Mouse (Mus musculus) kidney, adult 8-10 months (tissue): Measurements from ENCODE around the gene Tshz2.

ENCODE experiments used
- DNase-seq, 2 experiments: peaks; one replicate each; pipeline ENCODE4 v3.0.0; 2022

The Tshz2 gene

DNA sequence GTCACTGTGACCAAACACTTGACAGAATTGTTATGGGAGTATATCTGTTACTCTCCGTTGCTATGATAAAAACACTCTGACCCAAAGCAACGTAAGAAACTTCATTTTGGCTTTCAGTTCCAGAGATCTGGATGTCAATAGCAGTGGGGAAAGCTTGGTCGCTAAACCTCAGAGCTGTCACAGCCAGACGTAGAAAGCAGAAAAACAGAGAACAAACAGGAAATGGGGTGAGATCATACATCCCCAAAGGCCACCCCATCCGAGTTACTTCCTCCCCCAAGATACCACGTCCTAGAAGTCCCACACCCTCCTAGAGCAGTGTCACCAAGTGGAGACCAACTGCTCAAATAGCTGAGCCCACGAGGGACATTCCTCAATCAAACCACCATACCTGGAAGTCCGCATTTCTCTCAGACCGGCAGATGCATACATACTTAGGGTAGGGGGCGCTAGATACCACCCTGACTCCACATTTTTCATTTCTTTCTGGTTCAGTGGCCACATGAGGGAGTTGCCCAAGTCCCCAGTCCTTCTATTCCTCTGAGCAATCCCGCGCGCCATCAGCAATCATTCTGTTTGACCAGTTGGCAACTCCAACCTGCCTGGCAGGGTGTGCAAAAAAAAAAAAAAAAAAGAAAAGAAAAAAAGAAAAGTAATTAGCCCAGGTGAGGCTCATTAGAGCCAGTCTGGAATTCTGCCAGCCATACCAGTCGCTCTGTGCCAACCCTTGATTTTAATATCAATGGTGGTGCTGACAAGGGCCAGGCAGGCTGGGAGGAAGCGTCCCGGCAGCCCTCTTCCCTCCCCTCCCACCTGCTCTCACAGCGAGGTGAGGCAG is 326.1 kb downstream of the Tshz2 start:
- no peak for DNase-seq

DNA sequence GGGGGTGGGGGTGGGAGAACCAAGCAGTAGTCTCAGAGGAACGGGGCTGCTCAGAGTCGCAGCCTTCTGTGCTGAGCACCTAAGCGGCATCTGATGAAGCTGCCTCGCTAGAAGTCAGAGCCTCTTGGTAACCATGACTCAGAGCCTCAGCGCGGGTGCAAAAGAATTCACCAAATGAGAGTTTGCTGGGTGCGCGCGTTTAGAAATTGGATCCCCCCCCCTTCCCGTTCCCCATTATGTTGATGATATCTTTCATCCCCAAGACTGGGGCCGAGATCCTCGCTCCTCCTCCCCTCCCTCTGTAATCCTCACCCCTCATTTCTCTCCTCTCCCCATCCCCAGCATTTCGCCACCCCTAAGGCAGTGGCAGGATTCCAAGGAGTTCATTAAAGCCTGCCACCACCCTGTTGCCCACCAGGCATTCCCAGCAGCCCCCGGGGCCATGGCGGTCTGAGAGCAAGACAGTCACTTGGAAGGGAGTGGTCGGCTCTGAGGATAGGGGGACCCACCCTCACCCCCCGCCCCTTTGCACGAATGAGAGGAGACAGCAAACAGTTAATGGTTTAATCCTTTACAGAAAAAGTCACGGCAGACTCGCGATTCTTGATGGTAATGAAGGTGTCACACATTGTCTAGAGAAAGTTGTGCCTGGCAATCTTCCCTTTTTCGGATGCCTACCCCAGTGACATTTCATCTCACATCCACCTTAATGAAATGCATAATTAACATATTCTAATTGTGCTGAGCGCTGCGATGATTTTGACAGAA is 328.8 kb downstream of the Tshz2 start:
- DNase-seq: no peak

DNA sequence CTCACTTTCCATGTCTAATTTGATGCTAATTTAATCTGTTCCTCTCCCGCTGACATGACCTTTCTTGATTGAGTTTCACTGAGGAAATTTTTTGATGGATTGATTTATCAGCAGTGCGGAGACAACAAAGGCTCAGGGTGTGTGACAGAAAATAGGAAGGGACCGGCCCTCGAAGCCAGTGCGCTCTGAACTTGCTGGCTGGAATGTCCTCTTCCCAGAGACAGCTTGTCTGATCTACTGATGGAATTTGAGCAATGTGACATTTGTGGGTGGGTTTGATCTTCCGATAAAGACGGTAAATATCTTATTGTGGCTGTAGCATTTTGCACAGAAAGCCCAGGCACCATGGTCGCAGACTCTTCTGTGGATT is 329.4 kb downstream of the Tshz2 start:
- DNase-seq: no peak

DNA sequence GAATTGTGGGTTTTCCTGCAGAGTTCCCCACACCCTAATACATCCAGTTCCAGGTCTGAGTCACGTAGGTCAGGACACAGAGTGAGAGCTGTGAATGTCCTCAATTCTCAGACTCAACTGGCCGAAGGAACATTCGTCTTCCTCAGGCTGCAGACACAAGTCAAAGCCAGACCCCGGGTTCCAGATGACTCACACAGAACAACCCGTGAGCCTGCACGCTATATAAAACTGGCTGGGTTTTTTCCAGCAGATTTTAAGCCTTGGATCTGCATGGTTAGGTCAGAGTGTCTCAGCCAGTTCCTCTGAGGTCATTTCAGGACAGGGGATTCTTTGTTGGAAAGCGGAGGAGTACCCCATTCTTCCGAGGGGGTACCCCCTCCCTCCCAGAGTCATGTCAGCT is 330.0 kb downstream of the Tshz2 start:
- DNase-seq: peak in 1 of 2 experiments; percentile 1

DNA sequence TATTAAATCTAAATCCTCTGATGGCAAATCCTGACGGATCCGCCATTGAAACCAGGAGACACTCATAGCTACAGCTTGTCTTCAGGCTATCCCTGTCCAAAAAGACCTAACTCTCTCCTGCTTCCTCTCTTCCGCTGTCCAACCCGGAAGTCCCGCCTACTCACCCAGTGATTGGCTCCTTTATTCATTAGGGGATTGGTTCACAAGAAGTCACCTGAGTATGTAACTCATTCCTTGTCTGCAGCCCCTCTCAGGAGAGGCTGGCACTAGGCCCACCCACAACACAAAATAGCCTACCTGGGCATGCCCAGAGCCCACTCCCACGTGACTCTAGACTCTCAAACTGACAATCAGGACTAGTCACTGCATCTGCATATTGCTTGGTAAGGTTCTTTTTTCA is 337.7 kb downstream of the Tshz2 start:
- DNase-seq: no peak

DNA sequence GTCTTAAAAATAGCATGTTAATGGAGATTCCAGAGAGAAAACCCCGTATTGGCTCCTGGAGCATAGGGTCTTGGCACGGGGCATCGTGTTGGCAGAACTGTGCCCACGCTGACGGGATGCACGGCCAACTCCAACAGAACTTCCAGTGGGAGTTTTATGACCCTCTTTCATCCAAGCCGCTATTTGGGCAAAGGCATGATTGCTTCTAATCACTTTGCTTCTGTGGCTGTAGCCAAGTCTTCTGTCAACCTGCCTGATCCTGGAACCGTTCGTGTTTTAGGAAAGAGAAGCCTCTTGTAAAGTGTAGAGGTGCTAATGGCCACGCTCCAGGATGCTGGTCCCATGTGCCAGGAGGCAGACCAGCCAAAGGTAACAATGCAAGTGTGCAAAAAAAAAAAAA is 350.1 kb downstream of the Tshz2 start:
- no peak for DNase-seq

DNA sequence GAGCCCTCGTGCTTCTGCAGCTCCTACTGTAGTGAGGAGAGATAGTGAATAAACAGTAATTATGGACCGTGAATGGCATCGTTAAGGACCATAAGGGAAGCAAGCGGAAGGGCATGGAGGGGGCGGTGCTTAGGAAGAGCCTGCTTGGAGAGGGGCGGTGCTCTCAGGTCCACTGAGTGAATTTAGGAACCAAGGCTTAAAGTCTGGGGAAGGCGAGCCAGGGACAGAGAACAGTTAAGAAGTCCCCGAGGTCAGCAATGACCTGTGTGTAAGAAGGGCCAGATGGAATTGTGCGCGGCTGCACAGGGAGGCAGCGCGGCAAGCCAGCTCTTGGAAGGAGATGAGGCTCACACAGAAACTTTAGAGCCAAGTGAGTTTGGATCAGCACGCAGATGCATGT is 354.4 kb downstream of the Tshz2 start:
- no peak for DNase-seq

DNA sequence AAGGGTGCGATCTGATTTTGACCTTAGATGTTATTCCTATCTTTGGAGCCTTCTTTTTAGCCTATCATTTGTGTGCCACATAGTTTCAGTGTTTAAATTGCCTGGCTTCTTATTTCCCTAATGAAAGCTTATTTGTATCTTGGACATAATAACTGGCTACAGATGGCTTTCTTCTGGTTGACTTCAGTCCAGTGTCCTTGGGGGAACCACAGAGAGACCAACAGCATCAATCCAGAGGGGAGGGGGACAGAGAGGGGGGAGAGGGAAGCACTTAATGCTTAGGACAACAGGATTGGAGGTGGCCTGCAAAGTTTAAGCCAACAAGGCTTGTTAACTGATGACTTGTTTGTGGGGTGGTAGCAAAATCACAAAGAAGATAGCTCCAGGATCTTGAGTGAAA is 356.4 kb downstream of the Tshz2 start:
- DNase-seq: no peak

DNA sequence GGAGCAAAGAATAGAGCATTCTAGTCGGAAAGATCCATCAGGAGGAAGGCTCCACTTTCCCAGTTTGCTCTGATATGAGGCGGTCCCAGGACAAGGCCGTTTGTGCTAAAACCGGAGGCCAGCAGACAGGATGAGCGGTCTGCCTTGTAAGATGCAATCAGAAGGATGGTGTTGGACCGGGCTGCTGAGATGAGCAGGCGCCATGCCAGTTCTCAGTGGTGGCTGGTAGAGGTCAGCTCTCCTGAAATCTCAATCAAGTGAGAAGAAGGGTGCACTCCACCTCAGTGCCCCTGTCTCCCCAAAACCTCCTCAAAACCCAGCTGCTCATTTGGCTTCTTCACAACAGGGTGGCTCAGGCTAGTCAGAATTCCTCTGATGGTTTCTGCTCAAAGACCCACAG is 358.2 kb downstream of the Tshz2 start:
- DNase-seq: no peak

DNA sequence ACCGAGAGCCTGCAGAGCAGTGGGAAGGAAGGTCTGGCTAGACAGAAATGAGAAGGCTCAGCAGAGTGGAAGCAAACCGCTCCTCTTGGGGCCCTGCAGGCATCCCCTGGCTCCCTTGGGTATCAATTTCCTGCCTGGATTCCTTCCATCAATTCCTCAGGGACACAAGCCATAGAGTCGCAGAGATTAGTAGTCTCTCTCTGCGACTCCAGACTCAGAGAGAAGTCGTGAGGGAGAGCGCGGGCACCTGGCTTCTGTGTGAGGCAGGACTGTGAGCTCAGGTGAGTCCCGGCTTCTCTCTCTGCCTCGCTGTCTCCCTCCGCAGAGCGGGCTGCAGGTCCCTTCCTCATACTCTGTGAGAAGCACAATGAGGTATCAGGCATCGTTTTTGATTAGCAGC is 363.2 kb downstream of the Tshz2 start:
- DNase-seq: peak in 1 of 2 experiments; percentile 31

DNA sequence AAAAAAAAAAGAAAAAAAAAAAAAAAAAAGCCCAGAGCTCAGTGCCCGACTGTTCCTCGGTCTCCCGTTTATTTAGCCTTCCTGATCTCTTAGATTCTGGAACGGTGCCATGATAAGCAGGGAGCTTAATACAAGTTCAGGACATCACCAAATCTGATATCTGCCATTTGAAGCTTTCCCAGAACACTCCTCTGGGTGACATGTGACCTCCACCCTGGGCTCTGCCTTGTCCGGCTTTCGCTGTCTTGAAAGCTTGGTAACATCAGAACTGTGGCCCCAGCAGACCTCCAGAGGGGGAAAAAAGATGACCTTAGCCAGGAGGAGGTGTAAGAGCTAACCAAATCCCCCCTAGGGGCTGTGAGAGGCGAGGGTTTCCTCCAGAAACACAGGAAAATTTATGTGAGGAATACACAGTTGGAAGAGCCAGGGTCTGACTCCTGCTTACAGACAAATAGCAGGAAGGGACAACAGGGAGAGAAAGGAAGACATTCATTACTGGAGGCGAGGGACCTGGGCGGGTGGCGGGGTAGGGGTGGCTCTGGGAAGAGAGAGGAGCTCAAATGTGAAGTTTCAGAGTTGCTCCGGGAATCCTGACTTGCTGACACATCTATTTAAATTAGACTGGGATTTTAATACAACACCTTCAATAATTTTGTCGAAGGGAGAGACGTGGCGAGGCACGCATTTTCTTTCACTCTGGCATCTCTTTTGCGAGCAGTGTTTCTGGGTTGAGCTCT is 363.9 kb downstream of the Tshz2 start:
- peak in 1 of 2 experiments; percentile 36 for DNase-seq

DNA sequence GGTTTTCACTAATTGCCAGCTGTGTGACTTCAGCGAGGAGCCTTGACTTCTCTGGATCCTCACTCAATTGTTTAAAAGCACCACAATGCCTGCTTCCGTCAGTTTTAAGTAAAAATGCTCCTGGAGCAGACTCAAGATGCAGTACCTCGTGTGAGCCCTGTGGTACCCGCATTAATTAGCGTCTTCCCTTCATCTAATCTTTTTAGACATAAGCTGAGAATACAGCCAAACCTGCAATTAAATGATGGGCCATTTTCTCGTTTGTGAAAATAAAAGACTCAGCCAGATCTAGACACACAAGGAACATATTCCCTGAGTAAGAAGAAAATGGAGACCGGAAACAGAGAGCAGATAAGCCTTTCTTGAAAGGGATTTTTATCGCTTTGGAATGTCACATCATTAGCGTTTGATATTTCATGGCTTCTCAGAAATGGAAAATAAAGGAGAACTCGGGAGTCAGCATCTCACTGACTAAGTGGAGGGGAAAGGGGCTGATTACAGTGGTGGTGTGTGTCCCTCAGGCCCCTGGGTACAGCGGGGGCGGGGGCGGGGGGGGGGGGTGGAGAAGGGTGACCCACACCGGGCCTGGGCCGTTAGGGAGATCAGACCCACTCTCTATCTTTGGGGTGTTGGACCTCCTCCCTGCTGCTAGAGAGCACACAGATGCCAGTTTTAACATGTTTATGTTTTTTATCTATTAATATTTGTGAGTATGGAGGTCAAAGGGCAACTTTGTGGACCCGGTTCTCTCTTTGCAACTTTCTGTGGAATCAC is 364.6 kb downstream of the Tshz2 start:
- no peak for DNase-seq

DNA sequence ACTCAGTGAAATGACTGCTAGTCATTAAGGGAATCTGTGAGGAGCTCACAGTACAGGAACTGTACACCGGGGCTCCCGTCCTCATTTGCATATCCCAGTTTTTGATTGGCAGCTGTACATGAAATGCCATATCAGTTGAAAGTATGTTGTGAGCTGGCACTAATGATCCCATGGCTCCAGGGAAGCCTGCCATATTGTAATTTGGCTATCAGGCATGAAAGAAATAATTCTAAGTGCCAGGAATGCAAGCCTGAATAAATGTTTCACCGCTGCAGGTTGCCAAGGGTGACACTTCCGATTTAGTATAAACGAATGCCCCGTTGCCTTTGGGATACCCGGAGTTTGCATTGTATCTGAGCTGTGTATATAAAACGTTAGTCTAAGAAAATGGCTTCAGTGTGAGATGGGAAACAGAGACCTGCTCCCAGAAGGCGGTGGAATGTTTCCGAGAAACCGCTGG is 366.1 kb downstream of the Tshz2 start:
- no peak for DNase-seq

DNA sequence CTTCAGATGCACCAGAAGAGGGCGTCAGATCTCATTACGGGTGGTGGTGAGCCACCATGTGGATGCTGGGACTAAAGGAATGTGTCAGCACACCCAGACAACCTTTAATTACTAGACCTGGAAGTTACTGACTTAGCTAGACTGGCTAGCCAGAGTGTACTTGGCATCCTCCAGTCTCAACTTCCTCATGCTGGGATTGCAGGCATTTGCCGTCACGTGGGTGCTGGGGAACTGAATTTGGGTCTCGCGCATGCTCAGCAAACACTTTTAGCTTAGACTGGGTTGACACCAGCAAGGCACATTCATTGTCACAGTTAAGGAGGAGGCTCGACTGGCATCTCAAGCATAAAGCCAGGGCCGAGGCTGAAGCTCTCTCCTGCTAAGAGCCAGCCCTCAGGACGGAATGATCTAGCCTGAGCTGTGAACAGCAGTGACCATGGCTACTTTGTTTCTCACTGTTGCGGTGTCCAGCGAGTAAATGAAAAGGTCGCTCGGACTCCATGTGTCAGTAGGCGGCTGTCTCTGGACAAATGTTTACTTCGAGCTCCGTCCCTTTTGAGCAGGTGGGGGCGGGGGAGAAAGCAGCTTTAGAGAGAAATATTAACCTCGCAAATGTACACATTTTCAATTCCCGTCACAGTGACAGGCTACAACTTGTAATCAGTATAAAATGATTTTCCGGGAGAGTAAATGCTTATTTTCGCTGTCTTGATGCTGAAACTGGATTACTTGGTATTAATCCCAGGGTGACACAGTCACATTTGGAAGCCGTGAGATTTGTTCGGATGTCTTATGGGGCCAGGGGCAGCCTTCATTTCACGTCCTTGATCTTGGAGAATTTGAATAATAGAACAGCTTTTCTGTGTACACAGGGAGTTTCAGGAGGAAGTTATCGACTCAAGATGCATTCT is 370.0 kb downstream of the Tshz2 start:
- peak in 1 of 2 experiments; percentile 15 for DNase-seq

DNA sequence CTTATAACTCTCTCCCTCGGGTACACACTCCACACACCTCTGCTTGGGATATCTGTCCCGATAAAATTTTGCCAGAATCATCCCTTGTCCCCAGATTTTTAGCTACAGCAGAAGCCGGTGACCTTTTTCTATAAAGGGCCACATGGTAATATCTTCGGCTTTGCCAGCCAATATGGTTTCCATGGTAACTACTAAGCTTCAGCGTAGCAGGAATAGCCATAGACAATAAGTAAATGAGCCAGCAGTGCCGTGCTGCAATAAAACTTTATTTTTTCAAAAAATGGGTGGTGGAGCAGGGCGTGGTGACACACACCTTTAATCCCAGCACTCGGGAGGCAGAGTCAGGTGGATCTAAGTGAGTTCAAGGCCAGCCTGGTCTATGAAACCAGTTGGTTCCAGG is 370.9 kb downstream of the Tshz2 start:
- DNase-seq: no peak

DNA sequence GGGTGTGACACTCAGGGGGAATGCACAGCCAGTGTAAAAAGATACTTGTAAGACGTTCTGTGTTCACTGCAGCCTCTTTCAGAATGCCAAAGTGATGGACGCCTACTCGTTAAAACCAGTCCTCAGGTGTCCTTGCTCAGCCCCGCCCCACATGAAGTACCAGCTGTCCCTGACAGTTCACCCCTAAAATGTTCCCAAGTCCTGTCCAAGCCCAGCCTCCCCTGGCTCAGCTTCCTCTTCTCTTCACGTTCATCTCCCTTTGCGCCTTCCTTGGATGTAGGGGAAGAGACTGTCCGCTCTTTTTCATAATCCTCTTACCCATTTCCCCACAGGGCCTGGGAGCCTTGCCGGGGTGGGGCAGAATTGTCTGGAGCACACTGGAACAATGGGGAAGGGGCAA is 374.0 kb downstream of the Tshz2 start:
- no peak for DNase-seq

DNA sequence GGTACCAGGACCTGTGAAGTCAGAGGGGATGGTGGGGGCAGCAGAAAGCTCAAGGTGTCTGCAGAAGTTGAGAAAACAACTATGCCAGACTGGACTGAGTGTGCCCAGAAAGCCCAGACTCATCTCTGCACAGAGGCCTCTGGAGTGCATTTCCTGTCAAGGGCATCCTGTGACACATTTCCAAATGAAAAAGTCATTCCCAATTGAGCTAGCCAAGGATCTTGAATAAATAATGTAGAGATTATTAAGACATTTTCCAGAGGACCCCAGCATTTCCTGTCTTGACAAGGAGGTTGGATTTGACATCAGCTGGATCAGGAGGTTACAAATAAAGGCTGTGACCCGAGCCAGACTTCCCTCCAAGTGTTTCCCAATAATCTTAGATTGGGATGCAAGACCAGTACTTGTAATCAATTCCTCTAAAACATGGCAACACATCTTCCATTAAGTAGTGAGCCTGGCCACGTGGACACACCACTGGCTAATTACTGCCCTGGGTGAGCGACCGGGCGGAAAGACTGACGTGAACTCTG is 374.7 kb downstream of the Tshz2 start:
- DNase-seq: peak in 1 of 2 experiments; percentile 12

DNA sequence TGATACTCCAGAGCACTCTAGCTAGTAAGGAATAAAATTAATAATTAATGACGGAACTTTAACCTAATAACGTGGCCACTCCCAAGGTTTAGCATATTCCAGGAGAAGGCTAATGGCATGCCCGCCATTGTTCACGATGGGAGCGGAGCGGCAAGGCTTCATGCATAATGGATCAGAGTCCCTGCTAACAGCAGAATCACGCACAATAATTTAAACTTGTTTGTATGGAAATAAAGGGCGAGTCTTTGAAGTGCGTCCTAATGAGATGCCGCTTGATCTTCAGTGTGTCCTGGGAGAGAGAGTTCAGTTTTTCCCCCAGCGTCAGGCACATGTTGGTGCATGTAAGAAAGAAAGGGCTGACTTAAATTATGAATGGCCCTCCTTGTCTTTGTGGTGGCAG is 376.9 kb downstream of the Tshz2 start:
- DNase-seq: no peak

DNA sequence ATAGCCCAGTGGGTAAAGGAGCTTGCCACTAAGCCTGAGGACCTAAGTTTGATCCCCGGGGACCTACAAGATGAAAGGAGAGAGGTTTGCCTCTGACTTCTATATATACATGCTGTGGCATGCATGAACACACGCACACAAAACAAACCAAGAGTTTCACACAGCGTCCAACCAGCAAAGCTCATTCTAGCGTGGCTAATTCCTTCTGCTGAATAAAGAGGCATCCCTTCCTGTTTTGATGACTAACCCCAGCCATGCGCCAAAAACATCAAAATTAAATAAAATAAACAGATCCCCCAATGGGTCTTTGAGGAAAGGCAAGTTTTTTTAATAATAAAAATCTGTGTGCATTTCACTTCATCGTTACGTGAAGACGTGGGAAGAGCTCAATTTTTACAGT is 379.0 kb downstream of the Tshz2 start:
- DNase-seq: no peak

DNA sequence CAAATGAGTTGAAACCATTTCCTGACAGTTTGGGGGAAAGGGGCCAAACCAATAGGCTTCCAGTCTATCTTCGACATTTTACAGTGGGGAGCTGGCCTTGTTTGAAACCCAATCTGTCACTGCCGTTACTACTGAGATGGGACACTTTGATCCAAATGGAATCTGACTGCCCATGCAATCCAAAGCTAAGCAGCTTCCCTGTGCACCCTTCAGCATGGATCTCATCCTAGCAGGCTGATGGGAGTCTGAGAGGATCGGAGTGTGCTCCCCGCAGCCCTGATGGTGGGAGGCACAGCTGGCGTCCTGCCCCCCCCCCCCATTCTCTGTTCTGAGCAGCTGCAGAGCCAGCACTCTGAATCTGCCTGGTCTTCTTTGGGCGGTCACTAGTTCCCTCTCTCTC is 384.5 kb downstream of the Tshz2 start:
- no peak for DNase-seq

DNA sequence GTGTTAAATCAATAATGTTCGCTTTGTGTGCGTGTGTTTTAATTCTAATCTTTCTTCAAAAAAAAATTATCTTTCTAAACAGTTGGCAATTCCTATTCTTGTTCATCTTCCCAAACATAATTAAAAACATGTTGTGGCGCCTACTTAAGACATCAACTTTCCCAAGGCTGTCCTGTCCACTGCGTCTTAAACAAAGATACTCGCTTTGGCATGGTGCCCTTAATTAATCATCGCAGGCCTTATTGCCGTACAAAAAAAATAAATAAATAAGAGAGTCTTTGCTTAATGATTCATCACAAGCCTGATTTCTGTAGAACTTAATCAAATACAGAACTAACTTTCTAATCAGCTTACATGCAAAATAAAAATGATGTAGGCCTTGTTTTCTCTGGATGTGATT is 385.1 kb downstream of the Tshz2 start:
- DNase-seq: no peak
